Mouse (Mus musculus): Measurements from ENCODE around the gene Stat1. TPM values are rescaled to one million over a fixed set of nuclear protein-coding genes. Genes with fewer than 3 reads are reported as not detected.

Stat1 gene
- polyA plus RNA-seq, 1 experiment from 2014 or later, result 20.3 TPM

DNA sequence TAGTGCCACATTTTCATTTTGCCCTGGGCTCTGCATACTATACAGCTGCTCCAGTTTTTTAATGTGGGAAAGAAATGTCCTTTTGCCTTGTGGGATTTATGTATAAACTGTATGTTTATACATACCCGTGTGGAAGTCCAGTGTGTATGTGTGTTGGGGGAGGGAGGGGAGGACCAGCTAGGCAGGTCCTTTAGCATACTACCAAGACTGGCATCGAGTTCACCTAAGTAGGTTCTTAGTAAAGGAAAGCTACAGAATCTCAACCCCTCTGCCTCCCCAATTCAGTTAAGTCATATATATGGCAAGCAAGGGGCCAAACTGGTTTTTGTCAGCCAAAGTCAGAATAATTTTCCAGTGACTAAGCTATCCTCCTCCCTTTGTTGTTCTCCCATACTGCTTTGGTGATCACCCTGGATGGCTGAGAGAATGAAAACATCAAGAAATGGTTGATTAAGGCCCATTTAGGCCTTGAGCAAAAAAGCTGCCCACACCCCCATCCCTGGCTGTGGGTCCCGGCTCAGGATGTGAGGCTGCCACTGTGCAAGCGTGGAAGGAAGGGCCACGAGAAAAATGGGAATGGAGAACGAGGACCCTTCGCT, 6.1 kb upstream of the Stat1 start:
- peak overlapping the region; percentile 58 for H3K9ac ChIP-seq
- no peaks in the 10 kb centered on the region for H3K27me3 ChIP-seq
- 0 out of 2 replicates have a peak, but pooled peaks cover 4% of the 10 kb centered on the region for H3K4me1 ChIP-seq
- H3K4me3 ChIP-seq, result peak overlapping the region; percentile 39
- ATAC-seq (ENCODE audit: low FRiP score, low read depth), result peak; percentile 29; the same call in 1 of the 2 replicates
- no peaks in the 10 kb centered on the region for H3K36me3 ChIP-seq
- H3K27ac ChIP-seq, result peak overlapping the region; percentile 66; the same call in 1 of the 2 replicates
- no peaks in the 10 kb centered on the region for H3K9me3 ChIP-seq
- peak overlapping the region; percentile 67 for H3K4me2 ChIP-seq (replicated peaks)
- WGBS, result 22% methylated on average over 7 of the region's 7 CpGs

DNA sequence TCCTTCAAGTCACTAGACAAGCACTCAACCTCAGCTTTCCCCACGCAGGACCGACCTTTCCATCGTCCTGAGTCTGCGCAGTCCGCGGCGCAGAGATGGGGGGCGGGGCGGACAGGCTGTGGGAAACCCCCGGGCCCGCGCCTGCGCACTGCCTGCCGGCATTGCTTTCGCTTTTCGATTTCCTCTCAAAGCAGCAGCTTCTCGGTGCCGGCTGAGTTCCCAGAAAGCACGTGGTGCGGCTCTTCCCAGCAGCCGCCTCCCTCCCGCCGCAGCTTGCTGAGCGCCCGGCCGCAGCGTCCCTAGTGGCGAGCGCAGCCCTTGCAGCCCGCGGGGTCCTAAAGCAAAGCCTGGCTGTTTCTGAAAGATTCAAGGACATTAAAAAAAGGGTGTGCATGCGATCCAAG, 5.6 kb upstream of the Stat1 start:
- H3K4me3 ChIP-seq, result peak overlapping the region; percentile 39
- H3K4me2 ChIP-seq (replicated peaks), result peak overlapping the region; percentile 67
- H3K36me3 ChIP-seq, result no peaks in the 10 kb centered on the region
- H3K9ac ChIP-seq, result peak overlapping the region; percentile 58
- no peaks in the 10 kb centered on the region for H3K27me3 ChIP-seq
- no peaks in the 10 kb centered on the region for H3K9me3 ChIP-seq
- peak overlapping the region; percentile 66; the same call in 1 of the 2 replicates for H3K27ac ChIP-seq
- H3K4me1 ChIP-seq, result peaks cover 7% of the 10 kb centered on the region; the same call in 1 of the 2 replicates
- ATAC-seq (ENCODE audit: low FRiP score, low read depth), result peak; percentile 96
- under 1% methylated on average over 32 of the region's 32 CpGs for WGBS

DNA sequence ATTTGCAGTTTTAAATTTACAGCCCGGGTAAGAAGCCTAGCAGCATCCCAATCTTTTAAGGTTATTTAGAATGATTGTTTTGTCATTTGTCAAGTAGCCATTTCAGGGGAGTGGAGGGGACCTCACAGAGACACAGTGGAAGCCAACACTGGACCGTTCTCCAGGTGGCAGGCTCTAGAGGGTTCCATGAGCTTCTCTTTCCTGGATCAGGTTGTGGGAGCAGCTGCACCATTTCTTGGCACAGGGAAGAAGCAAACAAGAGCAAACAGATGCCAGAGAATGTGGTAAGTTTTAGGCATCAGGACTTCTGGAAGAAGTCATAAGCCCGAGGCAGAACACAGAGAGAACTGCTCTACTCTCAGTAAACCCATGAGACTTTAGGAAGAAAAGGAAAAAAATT, 2.8 kb upstream of the Stat1 start:
- Histone ChIP-seq H3K4me1 (peaks cover 19% of the 10 kb centered on the region), H3K27ac (no peak overlapping the region), H3K9ac (no peak overlapping the region), H3K36me3 (no peaks in the 10 kb centered on the region), H3K4me2 (replicated peaks) (no peak overlapping the region), H3K9me3 (no peaks in the 10 kb centered on the region), H3K4me3 (no peak overlapping the region), H3K27me3 (no peaks in the 10 kb centered on the region)
- ATAC-seq (ENCODE audit: low FRiP score, low read depth), result no peak
- WGBS, result 75% methylated on average over 3 of the region's 3 CpGs

DNA sequence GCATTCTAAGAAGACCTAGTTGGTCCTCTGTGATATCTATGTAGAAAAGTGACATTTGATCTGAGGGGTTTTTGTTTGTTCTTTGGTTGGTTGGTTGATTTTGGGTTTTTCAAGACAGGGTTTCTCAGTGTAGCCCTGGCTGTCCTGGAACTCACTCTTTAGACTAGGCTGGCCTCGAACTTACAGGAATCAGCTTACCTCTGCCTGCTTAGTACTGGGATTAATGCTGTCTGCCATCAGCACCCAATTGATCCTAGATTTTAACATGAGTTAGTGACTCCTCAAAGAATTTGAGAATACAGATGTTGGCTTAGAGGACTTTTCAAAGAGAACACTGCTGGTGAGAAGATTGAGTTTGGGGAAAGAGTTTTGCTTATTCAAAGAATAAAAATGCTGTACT, 1.5 kb upstream of the Stat1 start:
- Histone ChIP-seq H3K9ac (no peak overlapping the region), H3K4me2 (replicated peaks) (no peak overlapping the region), H3K4me3 (no peak overlapping the region), H3K36me3 (no peaks in the 10 kb centered on the region), H3K4me1 (peaks cover 19% of the 10 kb centered on the region), H3K27me3 (no peaks in the 10 kb centered on the region), H3K27ac (no peak overlapping the region), H3K9me3 (no peaks in the 10 kb centered on the region)
- WGBS, result 88% methylated on average over 1 of the region's 1 CpGs
- no peak for ATAC-seq (ENCODE audit: low FRiP score, low read depth)

DNA sequence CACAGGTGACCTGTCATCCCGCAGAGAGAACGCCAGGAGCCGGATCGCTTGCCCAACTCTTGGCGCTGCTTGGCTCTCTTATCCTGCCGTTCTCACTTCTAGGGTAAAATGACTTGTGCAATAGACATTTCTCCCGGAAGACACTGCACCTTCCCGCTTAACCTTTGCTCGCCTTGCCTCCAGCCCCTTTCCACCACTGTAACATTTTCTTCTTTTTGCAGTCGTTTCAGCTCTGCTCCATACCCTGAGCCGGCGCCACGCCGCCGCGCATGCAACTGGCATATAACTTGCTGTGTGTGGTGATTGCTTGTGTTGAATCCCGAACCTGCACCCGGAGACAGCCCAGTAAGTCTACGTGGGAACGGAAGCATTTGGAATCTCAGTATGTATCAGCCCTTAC, 451 bp downstream of the Stat1 start:
- peak; percentile 38; the same call in 1 of the 2 replicates for ATAC-seq (ENCODE audit: low FRiP score, low read depth)
- WGBS, result 0% methylated on average over 20 of the region's 20 CpGs
- Histone ChIP-seq H3K27ac (no peak overlapping the region), H3K9me3 (no peaks in the 10 kb centered on the region), H3K4me3 (peak overlapping the region; percentile 89), H3K4me1 (peaks cover 15% of the 10 kb centered on the region), H3K9ac (peak overlapping the region; percentile 82), H3K27me3 (no peaks in the 10 kb centered on the region), H3K4me2 (replicated peaks) (peak overlapping the region; percentile 87), H3K36me3 (peaks cover 2% of the 10 kb centered on the region; the same call in 1 of the 2 replicates)

DNA sequence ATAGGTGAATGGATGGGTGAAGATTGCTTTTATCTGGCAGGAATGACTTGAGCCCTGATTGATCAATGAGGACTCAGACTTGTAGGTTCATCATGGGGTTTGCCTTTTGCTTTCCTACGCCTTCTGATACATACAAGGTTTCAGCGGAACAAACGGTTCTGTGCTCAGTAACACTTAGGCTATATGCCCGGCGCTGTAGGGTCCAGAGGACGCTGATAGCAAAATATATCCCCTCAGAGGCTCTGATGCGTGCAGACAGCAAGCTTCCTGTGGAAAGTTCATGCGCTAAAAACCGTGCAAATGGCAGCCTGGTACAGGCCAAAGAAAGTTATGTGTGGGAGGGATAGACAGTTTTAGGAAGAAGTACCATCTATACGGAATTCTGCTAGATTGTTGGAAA, 951 bp downstream of the Stat1 start:
- peaks cover 15% of the 10 kb centered on the region for H3K4me1 ChIP-seq
- H3K36me3 ChIP-seq, result peaks cover 2% of the 10 kb centered on the region; the same call in 1 of the 2 replicates
- peak overlapping the region; percentile 31; the same call in 1 of the 2 replicates for H3K9ac ChIP-seq
- no peak for ATAC-seq (ENCODE audit: low FRiP score, low read depth)
- H3K9me3 ChIP-seq, result no peaks in the 10 kb centered on the region
- no peaks in the 10 kb centered on the region for H3K27me3 ChIP-seq
- H3K4me2 ChIP-seq (replicated peaks), result peak overlapping the region; percentile 87
- 34% methylated on average over 10 of the region's 10 CpGs for WGBS
- peak overlapping the region; percentile 89 for H3K4me3 ChIP-seq
- no peak overlapping the region for H3K27ac ChIP-seq

DNA sequence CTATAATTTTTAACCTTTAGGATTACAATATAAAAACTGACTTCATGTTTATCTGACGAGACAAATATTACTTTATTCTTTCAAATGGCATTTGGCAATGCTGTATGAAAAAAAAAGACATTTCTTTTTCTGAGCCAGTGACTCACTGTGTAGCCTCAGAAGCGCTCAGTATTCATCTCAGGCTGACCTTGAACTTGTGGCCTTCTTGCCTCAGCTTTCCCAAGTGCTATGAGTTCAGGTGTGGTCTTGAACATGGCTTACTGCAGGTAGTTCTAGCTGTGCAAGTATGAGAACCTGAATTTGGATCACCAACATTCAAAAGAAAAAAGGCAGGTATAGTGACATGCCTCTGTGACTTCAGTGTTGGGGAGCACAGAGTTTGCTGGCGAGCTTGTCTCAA, 1.8 kb downstream of the Stat1 start:
- Histone ChIP-seq H3K4me3 (no peak overlapping the region), H3K4me1 (peaks cover 15% of the 10 kb centered on the region), H3K27ac (no peak overlapping the region), H3K27me3 (no peaks in the 10 kb centered on the region), H3K36me3 (peaks cover 9% of the 10 kb centered on the region), H3K9me3 (no peaks in the 10 kb centered on the region), H3K4me2 (replicated peaks) (no peak overlapping the region), H3K9ac (no peak overlapping the region)
- WGBS, result 86% methylated on average over 3 of the region's 3 CpGs
- ATAC-seq (ENCODE audit: low FRiP score, low read depth), result no peak

DNA sequence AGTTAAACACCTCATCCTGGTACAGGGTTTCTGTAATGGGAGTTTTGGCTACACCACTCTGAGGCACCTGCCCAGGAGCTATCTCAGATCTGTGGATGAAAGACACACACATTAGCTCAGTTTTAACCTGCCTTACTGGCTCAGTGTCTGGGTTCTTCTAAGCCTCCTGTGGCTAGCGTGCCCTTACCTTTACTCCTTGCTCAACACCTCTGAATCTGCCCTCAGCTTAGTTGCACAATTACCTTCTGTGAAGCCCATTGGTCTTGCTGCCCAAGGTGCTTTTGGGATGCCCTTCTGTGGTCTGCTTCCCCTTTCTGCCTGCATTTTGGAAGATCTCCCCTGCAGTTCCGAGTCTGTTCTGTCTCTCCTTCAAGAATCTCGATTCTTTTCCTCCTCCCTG, 5.6 kb downstream of the Stat1 start:
- H3K4me1 ChIP-seq, result peaks cover 9% of the 10 kb centered on the region
- no peaks in the 10 kb centered on the region for H3K27me3 ChIP-seq
- H3K9ac ChIP-seq, result no peak overlapping the region
- peaks cover 27% of the 10 kb centered on the region for H3K36me3 ChIP-seq
- H3K9me3 ChIP-seq, result no peaks in the 10 kb centered on the region
- H3K27ac ChIP-seq, result no peak overlapping the region
- H3K4me2 ChIP-seq (replicated peaks), result no peak overlapping the region
- 70% methylated on average over 3 of the region's 3 CpGs for WGBS
- no peak overlapping the region for H3K4me3 ChIP-seq
- no peak for ATAC-seq (ENCODE audit: low FRiP score, low read depth)

DNA sequence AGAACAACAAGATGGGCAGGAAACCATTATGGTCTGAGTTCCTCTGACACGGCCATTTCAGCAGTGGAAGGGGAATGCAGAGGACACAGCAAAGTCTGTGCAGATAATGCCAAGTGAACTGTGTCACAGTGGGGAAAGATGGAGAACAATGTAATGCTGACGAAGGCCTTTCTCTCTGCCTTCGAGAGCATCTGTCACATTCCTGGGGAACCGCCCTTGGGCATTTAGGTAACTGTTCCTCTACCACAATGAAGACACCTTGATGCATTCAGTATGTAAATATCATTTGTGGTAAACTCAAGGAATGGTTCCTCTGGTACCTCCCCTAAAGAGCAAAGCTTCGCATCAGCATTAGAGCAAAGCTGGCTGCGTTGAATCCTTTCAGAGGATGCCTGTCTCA, 8.1 kb downstream of the Stat1 start:
- WGBS, result 91% methylated on average over 6 of the region's 6 CpGs
- Histone ChIP-seq H3K27me3 (no peaks in the 10 kb centered on the region), H3K4me2 (replicated peaks) (no peak overlapping the region), H3K36me3 (peaks cover 30% of the 10 kb centered on the region), H3K27ac (no peak overlapping the region), H3K9me3 (no peaks in the 10 kb centered on the region), H3K4me1 (no peaks in the 10 kb centered on the region), H3K4me3 (no peak overlapping the region), H3K9ac (no peak overlapping the region)
- no peak for ATAC-seq (ENCODE audit: low FRiP score, low read depth)

DNA sequence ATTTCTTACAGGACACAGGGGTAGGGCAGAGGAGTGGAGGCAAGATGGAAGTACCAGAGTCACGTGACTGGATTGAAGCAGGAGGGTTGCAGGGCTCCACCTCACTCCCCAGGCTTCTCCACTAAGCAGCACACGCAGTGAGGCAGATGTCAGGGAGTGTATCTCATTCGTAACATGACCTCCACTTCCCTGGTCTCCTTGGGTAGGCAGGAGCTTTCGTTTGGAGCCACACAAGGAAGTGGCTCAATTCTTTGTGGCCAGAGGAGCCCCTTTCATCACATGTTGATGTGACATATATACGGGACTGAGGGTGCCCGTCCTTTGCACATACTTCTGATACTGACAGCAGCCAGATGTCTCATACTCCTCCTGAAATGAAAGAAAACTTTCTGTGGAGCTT, 10.6 kb downstream of the Stat1 start:
- 48% methylated on average over 6 of the region's 6 CpGs for WGBS
- Histone ChIP-seq H3K9me3 (no peaks in the 10 kb centered on the region), H3K4me2 (replicated peaks) (no peak overlapping the region), H3K36me3 (peaks cover 29% of the 10 kb centered on the region), H3K4me3 (no peak overlapping the region), H3K27ac (no peak overlapping the region), H3K4me1 (no peaks in the 10 kb centered on the region), H3K27me3 (no peaks in the 10 kb centered on the region), H3K9ac (no peak overlapping the region)
- ATAC-seq (ENCODE audit: low FRiP score, low read depth), result no peak

DNA sequence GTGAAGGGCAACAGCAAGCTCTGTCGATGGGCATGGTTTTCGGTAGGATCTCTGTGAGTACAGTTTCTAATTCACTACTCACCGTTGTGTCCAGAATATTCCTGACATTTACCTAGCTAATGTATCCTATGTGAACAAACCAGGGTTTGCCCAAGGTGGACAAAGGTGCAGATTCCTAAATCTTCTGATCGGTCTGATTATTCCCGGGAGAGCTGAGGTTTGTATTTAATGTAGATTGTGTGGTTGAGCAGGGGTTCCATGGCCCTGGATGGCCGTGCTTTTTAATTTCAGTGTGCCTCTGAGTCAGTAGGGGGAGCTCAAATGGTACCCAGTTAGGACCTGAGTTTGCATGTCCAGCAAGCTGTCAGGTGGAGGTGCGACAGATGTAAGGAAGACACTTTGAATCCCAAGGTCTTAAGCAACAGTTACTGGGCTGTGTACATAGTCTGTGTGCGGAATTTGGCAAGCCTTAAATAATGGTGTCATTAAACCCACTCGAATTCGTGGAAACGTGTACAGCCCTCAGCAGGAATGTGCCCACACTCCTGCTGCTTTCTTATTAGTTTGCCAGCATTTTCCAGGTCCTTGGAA, 12.6 kb downstream of the Stat1 start:
- H3K4me1 ChIP-seq, result no peaks in the 10 kb centered on the region
- no peaks in the 10 kb centered on the region for H3K9me3 ChIP-seq
- H3K9ac ChIP-seq, result no peak overlapping the region
- ATAC-seq (ENCODE audit: low FRiP score, low read depth), result no peak
- H3K27ac ChIP-seq, result no peak overlapping the region
- H3K27me3 ChIP-seq, result no peaks in the 10 kb centered on the region
- no peak overlapping the region for H3K4me2 ChIP-seq (replicated peaks)
- no peak overlapping the region for H3K4me3 ChIP-seq
- H3K36me3 ChIP-seq, result peaks cover 18% of the 10 kb centered on the region
- 74% methylated on average over 11 of the region's 11 CpGs for WGBS

DNA sequence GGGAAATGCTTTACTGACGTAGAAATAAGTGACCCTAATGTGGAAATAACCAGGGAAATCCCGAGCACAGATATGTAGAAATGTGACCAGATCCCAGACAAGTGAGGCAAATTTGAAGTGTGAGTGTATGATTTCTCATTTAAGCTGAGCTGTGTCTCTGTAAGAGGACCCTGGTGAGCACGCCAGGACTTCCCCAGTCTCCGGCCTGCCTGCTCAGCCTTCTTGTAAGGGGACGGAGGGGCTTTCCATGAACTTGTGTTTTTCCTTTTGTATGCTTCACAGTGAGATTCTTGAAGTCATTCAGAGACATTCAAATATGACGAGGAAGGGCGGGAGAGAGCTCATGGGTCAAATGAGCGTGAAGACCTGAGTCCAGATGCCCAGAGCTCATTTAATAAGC, 14.0 kb downstream of the Stat1 start:
- H3K4me3 ChIP-seq, result no peak overlapping the region
- no peaks in the 10 kb centered on the region for H3K9me3 ChIP-seq
- H3K4me1 ChIP-seq, result no peaks in the 10 kb centered on the region
- H3K27me3 ChIP-seq, result no peaks in the 10 kb centered on the region
- H3K9ac ChIP-seq, result no peak overlapping the region
- WGBS, result 79% methylated on average over 8 of the region's 8 CpGs
- peaks cover 23% of the 10 kb centered on the region for H3K36me3 ChIP-seq
- ATAC-seq (ENCODE audit: low FRiP score, low read depth), result no peak
- no peak overlapping the region for H3K4me2 ChIP-seq (replicated peaks)
- H3K27ac ChIP-seq, result no peak overlapping the region

DNA sequence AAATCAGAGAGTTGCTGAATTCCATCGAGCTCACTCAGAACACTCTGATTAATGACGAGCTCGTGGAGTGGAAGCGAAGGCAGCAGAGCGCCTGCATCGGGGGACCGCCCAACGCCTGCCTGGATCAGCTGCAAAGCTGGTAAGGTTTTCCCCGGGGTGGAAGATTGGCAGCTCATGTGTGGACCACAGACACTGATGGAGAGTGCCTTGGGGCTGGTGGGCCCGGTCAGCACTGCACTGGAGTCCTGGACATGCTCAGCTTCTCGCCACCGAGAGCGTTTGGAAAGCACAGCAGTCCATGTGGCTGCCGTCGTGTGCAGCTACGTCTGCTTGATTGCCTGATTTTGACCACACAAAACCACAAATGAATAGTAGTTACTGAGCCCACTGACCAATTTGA, 18.1 kb downstream of the Stat1 start:
- no peak overlapping the region for H3K27ac ChIP-seq
- ATAC-seq (ENCODE audit: low FRiP score, low read depth), result no peak
- H3K36me3 ChIP-seq, result peaks cover 36% of the 10 kb centered on the region

More for the DNA sequence above, 18.1 kb downstream of the Stat1 start:
- WGBS, result 72% methylated on average over 16 of the region's 16 CpGs
- no peak overlapping the region for H3K4me3 ChIP-seq
- no peaks in the 10 kb centered on the region for H3K4me1 ChIP-seq
- H3K9ac ChIP-seq, result no peak overlapping the region
- H3K27me3 ChIP-seq, result no peaks in the 10 kb centered on the region
- no peaks in the 10 kb centered on the region for H3K9me3 ChIP-seq
- H3K4me2 ChIP-seq (replicated peaks), result no peak overlapping the region
